Mouse (Mus musculus) spleen, adult 12 weeks (tissue): Measurements from ENCODE around the gene Usp22.
"Not testable (repeated sequence)": the region's sequence is repeated elsewhere in the genome, so short reads cannot be mapped to it uniquely, and the experiment has no call there.

ENCODE experiments used
- DNase-seq: peaks from one replicate; pipeline ENCODE4 v3.0.0; 2022; ENCODE audit warnings: low spot score

The Usp22 gene

GRCm38 (mm10) chr11:61143564-61144469 lies 31.0 kb downstream of the Usp22 start:
- no peak for DNase-seq

- DNase-seq, result no peak
These were observed 31.8 kb downstream of the Usp22 start for GRCm38 (mm10) chr11:61142941-61143530.

- peak; percentile 17 for DNase-seq
These were observed 32.6 kb downstream of the Usp22 start for GRCm38 (mm10) chr11:61142262-61142661.

- no peak for DNase-seq
These were observed 33.2 kb downstream of the Usp22 start for GRCm38 (mm10) chr11:61141693-61142092.

- DNase-seq, result no peak
These were observed 41.9 kb downstream of the Usp22 start for GRCm38 (mm10) chr11:61132943-61133342.

- not testable (repeated sequence) for DNase-seq
These were observed 44.2 kb downstream of the Usp22 start for GRCm38 (mm10) chr11:61130646-61131045.

- no peak for DNase-seq
These were observed 45.5 kb downstream of the Usp22 start for GRCm38 (mm10) chr11:61129305-61129704.

- no peak for DNase-seq
These were observed 47.3 kb downstream of the Usp22 start for GRCm38 (mm10) chr11:61127421-61128055.

GRCm38 (mm10) chr11:61126606-61127355 lies 48.1 kb downstream of the Usp22 start, which contains the start of gene Tnfrsf13b:
TSS of gene Tnfrsf13b (plus strand) at chr11:61126755.
- no peak for DNase-seq

- DNase-seq, result no peak
These were observed 48.9 kb downstream of the Usp22 start for GRCm38 (mm10) chr11:61125970-61126369.

GRCm38 (mm10) chr11:61123886-61124285 lies 51.0 kb downstream of the Usp22 start:
- DNase-seq, result no peak

GRCm38 (mm10) chr11:61122769-61123288 lies 52.0 kb downstream of the Usp22 start:
- DNase-seq, result no peak

GRCm38 (mm10) chr11:61122283-61122768 lies 52.5 kb downstream of the Usp22 start:
- no peak for DNase-seq

- DNase-seq, result no peak
These were observed 54.8 kb downstream of the Usp22 start for GRCm38 (mm10) chr11:61119996-61120583.

- DNase-seq, result no peak
These were observed 58.6 kb downstream of the Usp22 start for GRCm38 (mm10) chr11:61116226-61116625.

GRCm38 (mm10) chr11:61112323-61112995 lies 62.4 kb downstream of the Usp22 start:
- no peak for DNase-seq

GRCm38 (mm10) chr11:61111472-61111871 lies 63.4 kb downstream of the Usp22 start:
- DNase-seq, result no peak

GRCm38 (mm10) chr11:61110928-61111327 lies 63.9 kb downstream of the Usp22 start:
- DNase-seq, result no peak

- DNase-seq, result no peak
These were observed 64.7 kb downstream of the Usp22 start for GRCm38 (mm10) chr11:61110113-61110512.

GRCm38 (mm10) chr11:61109707-61110106 lies 65.1 kb downstream of the Usp22 start:
- DNase-seq, result no peak

- DNase-seq, result peak; percentile 30
These were observed 65.9 kb downstream of the Usp22 start for GRCm38 (mm10) chr11:61108911-61109361.
